Mouse (Mus musculus) neutrophil, adult 65 days (primary cell): ENCODE data around the gene Ajap1. TPM values are rescaled to one million over a fixed set of nuclear protein-coding genes. Genes with fewer than 3 reads are reported as not detected.

Experiments
- total RNA-seq: library from RNA; stranded (reverse); gene quantifications from 2 replicates; pipeline ENCODE4 v1.2.4, GENCODE M21; 2023

The Ajap1 gene
- total RNA-seq: not detected in 2 replicates

GRCm38 (mm10) chr4:153482459-153483338 lies at the start of gene Ajap1:
Gene Ajap1, minus strand, starts transcription at chr4:153482811.

